Mouse (Mus musculus): ENCODE results near the gene Angel1. TPM values are rescaled to one million over a fixed set of nuclear protein-coding genes. Genes with fewer than 3 reads are reported as not detected.

The Angel1 gene
- total RNA-seq (2018; cell fraction: chromatin; rRNA removed) = 1 to 10 TPM in 23 of 26 experiments, under 1 TPM in 2, not detected in 1; 0.98 to 7.4 (median 3.3) TPM
- 1 to 10 TPM; 1.5 to 4.2 (median 2.3) TPM for total RNA-seq (2018; cell fraction: cytosol; rRNA removed)
- 1 to 10 TPM; 1.6 to 8.4 (median 3.4) TPM for total RNA-seq (2018; cell fraction: nucleus; rRNA removed)
- polyA plus RNA-seq (2018) = 1.6 to 3.8 TPM (median 2.3 TPM) in 3 replicates

DNA sequence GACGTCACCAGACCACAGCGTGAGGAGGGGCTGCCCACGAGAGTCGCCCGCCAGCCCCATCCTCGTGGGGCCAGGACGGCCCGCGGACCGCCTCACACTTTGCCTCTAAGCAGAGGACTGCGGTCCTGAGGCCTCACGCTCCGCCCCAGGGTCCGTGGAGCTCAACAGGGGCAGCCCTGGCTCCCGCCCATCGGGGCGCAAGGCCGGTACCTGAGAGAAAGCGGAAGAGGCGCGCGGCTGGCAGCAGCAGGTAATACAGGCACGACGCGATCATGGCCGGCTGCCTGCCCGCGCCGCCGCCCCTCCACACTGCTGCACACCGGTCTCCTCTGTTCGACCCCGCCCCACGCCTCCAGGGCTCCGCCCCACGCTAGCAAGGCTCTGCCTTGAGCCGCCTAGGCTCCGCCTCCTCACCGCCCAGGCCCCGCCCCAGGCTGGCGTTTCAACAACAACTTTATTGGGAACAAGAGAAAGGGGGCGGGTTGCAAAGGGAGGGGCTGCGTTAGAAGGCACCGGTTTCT, at the start of gene Angel1:
Gene Angel1 (minus strand): TSS at position 341 of the 521 bp plus-strand sequence.
- H3K79me2 ChIP-seq (ENCODE audit: inconsistent target) = no peaks in the 10 kb centered on the region
- H3K27ac ChIP-seq = no peak within 1 kb of the TSS
- peak within 1 kb of the TSS; percentile 31 for H3K4me3 ChIP-seq (ENCODE audit: inconsistent target)
- 3% methylated on average over 41 of the region's 44 CpGs for WGBS (ENCODE audit: missing documents)
- no peaks in the 10 kb centered on the region for H3K36me3 ChIP-seq (ENCODE audit: inconsistent target)

DNA sequence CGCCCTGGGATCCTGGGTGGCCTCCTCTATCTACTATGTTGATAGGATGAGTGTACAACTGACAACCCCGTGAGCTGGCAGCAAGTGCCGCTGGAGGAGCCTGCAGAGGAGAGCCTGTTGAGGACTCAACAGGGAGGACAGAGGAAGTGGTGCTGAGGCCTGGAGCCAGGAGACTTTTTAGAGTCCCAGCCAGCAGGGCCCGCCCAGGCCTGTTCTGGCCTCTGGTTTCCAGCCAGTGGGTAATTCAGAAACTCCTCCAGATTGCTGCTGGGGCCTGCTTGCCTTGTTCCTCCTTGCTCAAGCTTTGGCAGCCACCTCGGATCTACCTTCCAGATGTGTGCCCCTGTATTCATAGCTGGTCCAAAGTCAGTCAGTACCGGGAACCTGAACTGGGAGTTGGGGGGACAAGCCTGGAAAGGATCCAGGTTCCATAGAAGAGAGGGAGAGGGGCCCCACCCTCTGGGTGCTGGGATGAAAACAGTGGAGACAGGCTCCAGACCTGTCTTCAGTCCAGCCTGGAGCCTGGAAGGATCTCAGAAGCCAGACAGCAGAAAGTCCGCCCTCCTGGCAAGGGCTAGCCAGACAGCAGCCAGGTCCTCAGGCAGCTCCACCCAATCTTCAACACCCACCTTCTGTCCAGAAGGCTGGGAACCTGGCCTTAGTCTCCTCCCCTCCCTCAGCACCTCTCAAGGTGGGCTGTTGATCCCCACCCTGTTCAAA, 49.5 kb upstream of the Angel1 start:
- H3K79me2 ChIP-seq (ENCODE audit: inconsistent target) = no peaks in the 10 kb centered on the region
- H3K36me3 ChIP-seq (ENCODE audit: inconsistent target) = no peaks in the 10 kb centered on the region
- 85% methylated on average over 7 of the region's 7 CpGs for WGBS (ENCODE audit: missing documents)
- no peak overlapping the region for H3K27ac ChIP-seq
- no peak overlapping the region for H3K4me3 ChIP-seq (ENCODE audit: inconsistent target)

DNA sequence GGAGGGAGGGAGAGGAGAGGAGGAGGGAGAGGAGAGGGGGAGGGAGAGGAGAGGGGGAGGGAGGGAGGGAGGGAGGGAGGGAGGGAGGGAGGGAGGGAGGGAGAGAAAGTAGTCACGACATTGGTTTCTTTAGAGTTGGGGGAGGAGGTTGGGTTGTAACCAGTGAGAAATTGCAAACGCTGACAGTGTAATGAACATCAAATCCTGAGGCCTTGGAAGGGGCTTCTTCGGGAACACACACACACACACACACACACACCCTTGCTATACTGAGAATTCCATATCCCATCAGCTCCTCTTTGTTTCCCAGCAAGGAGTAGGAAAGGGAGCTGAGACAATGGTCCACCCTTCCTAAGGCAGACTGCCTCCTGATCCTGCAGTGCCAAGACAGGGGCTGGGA, 46.3 kb upstream of the Angel1 start:
- Histone ChIP-seq H3K27ac (no peak overlapping the region), H3K4me3 (ENCODE audit: inconsistent target) (no peak overlapping the region), H3K79me2 (ENCODE audit: inconsistent target) (no peaks in the 10 kb centered on the region), H3K36me3 (ENCODE audit: inconsistent target) (no peaks in the 10 kb centered on the region)
- 73% methylated on average over 2 of the region's 3 CpGs for WGBS (ENCODE audit: missing documents)

DNA sequence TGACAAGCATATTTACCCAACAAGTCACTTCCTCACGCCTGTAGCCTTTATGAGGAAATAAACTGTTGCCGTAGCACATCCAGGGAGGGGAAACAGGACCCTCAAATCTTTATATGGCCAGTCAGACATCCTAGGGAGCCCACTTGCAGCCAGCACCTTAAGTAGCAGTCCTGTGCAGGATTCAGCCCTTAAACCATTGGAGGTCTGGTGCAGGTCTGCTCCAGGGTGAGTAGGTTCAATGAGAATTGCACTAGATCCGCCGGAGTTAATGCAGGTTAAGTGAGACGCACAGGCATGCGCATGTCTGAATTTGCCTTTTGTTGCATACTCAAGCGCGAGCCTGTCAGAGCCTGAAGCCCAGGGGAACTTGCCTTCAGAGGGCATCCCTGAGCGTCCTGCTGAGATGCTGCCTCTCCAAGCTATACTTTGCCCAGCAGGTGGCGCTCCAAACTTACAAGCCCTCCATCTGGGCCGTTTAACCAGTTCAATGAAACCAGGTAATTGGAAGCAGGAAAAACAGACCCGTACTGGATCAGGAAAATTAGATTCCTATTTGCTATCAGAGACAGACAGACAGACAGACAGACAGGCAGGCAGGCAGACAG, 45.7 kb upstream of the Angel1 start:
- Histone ChIP-seq H3K4me3 (ENCODE audit: inconsistent target) (no peak overlapping the region), H3K79me2 (ENCODE audit: inconsistent target) (no peaks in the 10 kb centered on the region), H3K36me3 (ENCODE audit: inconsistent target) (no peaks in the 10 kb centered on the region), H3K27ac (no peak overlapping the region)
- WGBS (ENCODE audit: missing documents) = 8% methylated on average over 12 of the region's 12 CpGs

DNA sequence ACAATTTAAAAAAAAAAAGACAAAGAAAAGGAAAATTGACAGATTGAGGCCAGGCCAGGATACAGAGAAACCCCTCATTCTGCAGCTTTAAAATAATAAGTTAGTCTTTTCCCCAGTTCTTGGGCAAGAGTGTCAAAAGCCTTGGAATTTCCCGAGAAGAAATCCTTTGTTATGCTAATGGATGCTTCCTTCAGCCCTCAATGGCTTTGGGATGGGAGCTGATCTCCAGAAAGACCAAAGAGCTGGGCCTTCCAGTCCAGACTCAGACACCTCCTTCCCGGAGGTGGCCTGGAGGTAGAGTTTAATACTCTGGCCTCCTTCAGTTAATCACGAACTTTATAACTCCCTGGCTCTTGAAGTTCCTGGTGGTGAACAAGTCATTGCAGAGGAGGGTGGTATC, 44.7 kb upstream of the Angel1 start:
- Histone ChIP-seq H3K79me2 (ENCODE audit: inconsistent target) (no peaks in the 10 kb centered on the region), H3K36me3 (ENCODE audit: inconsistent target) (no peaks in the 10 kb centered on the region), H3K4me3 (ENCODE audit: inconsistent target) (no peak overlapping the region), H3K27ac (no peak overlapping the region)
- 82% methylated on average over 3 of the region's 3 CpGs for WGBS (ENCODE audit: missing documents)

DNA sequence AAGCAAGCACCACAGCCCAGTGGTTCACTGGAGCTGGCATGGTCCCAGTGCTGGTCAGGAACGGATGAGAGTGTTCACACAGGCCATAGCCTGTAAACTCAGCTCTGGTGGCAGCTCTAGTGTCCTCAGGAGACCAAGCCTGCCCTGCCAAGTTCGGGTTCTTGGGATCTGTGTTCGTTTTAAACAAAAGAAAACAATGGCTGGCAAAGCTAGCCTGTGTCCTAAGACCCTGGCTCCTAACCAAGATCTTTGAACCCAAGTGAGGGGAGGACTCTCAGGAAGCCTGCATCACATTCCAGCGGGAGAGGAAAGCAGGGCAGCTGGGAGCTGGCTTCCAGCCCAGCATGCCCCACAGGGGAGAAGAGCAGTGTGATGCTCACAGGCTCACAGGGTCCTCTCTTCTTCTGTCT, 44.0 kb upstream of the Angel1 start:
- 86% methylated on average over 4 of the region's 4 CpGs for WGBS (ENCODE audit: missing documents)
- no peaks in the 10 kb centered on the region for H3K79me2 ChIP-seq (ENCODE audit: inconsistent target)
- H3K4me3 ChIP-seq (ENCODE audit: inconsistent target) = no peak overlapping the region
- H3K36me3 ChIP-seq (ENCODE audit: inconsistent target) = no peaks in the 10 kb centered on the region
- H3K27ac ChIP-seq = no peak overlapping the region

DNA sequence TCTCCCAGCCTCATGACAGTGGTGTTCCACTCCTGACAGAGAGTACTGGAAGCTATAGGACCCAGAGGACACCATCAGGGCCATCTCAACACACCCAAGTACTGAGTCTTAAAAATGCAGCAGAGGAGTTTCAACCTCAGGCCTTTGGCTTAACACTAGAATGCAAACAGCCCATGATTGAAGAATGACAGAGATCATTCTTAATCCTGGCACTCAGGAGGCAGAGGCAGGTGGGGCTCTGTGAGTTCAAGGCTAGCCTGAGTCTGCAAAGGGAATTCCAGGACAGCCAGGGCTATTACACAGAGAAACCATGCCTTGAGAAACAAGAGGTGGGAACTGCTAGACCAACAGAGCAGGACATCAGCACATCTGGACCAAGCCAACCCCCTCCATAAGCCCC, 43.6 kb upstream of the Angel1 start:
- H3K4me3 ChIP-seq (ENCODE audit: inconsistent target) = no peak overlapping the region
- H3K27ac ChIP-seq = no peak overlapping the region
- no peaks in the 10 kb centered on the region for H3K79me2 ChIP-seq (ENCODE audit: inconsistent target)
- no peaks in the 10 kb centered on the region for H3K36me3 ChIP-seq (ENCODE audit: inconsistent target)

DNA sequence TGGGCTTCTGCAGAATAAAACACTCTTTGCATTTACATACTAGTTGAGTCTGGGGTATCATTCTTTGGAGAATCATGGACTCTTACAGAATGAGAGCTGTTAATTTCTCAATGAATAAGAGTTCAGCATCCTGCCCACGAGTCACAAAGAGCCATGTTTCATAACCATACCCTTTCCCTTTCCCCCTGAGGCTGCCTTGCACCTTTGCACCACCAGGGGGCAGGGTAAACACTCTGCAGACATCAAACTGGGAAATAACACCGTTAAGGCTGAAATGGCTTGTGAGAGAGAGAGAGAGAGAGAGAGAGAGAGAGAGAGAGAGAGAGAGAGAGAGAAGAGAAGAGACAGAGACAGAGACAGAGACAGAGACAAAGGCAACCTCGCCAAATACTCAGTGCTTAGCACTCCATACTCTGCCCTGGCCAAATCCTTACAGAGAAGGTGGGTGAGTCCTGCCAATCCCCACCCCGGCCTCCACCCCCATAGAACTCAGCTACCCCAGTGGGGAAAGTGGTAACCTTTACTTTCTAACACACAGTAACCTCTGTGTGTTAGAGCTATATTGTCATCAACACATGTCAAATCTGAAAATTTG, 42.8 kb upstream of the Angel1 start:
- Histone ChIP-seq H3K79me2 (ENCODE audit: inconsistent target) (no peaks in the 10 kb centered on the region), H3K36me3 (ENCODE audit: inconsistent target) (no peaks in the 10 kb centered on the region), H3K27ac (no peak overlapping the region), H3K4me3 (ENCODE audit: inconsistent target) (no peak overlapping the region)
- WGBS (ENCODE audit: missing documents) = 52% methylated on average over 4 of the region's 4 CpGs

DNA sequence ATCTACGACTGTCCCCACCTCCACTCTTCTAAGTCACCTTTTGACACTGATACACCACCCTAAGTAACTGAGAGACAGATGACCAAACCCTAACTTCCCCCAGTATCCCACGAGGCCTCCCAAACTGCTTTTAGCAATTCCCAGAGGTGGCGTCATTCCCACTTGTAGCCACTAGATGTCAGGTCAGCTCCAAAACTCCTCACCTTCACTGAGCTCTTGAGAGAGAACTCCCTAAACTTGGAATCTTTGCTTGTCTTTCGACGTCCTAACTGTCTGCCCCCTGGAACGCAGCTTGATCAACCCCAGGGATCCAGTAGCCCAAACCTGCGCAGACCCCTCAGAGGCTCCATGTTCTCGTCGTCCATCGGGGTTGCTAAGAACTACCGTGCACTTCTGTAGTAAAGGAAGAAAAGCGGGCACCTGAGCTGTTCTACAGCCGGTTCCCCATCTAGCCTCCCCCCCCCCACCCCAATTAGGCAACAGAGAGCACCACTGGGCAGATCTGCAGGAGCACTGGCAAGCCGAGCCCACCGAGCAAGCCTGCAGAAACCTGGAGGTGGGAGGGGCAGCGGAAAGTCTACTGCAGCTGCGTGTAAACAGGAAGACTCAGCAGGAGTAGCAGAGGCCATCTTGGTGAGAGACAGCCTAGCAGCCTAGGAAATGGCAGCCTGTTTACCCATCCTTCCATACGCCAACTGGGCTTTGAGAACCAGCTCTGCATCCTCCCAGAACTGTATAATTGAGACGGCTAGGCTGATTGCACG, 41.8 kb upstream of the Angel1 start:
- no peaks in the 10 kb centered on the region for H3K79me2 ChIP-seq (ENCODE audit: inconsistent target)
- H3K27ac ChIP-seq = no peak overlapping the region
- WGBS (ENCODE audit: missing documents) = 56% methylated on average over 20 of the region's 20 CpGs
- no peaks in the 10 kb centered on the region for H3K36me3 ChIP-seq (ENCODE audit: inconsistent target)
- H3K4me3 ChIP-seq (ENCODE audit: inconsistent target) = no peak overlapping the region

DNA sequence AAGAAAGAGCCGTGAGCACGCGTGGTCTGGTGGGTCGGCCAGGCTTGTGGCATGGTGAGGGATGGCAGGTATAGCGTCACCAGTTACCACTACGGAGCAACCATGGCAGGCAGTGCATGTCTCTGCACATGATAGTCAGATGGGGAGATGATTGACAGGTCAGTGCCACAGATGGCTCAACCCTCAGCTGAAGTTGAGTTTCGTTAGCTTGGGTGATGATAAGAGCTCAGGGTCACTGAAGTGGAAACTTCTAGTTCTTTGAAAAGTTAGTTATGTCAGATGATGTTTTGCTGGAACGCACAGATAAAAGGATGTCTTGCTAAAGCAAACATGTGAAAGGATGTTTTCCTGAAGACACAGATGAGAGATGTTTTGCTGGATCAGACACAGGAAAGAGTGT, 40.2 kb upstream of the Angel1 start:
- Histone ChIP-seq H3K4me3 (ENCODE audit: inconsistent target) (no peak overlapping the region), H3K79me2 (ENCODE audit: inconsistent target) (no peaks in the 10 kb centered on the region), H3K36me3 (ENCODE audit: inconsistent target) (no peaks in the 10 kb centered on the region), H3K27ac (no peak overlapping the region)
- 90% methylated on average over 8 of the region's 8 CpGs for WGBS (ENCODE audit: missing documents)

DNA sequence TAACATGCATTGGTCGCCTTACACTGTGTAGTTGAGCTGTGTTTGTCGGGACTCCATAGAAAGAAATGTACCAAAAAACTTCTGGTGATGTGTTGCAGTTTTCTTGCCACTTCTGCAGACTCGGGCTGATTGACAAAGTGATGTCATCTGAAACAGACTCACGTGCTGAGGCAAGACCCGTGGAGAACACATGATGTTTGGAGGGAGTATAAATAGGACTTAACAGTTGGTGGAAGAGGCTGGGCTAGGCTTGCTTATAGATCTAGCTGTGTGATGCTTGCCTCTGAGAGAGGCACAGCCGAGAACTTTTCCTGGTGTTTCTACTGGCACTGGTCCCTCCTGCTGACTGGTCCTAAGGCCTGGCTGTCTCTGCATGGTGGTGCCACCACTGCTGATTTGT, 37.8 kb upstream of the Angel1 start:
- H3K36me3 ChIP-seq (ENCODE audit: inconsistent target) = no peaks in the 10 kb centered on the region
- no peak overlapping the region for H3K27ac ChIP-seq
- no peaks in the 10 kb centered on the region for H3K79me2 ChIP-seq (ENCODE audit: inconsistent target)
- 72% methylated on average over 6 of the region's 6 CpGs for WGBS (ENCODE audit: missing documents)
- no peak overlapping the region for H3K4me3 ChIP-seq (ENCODE audit: inconsistent target)

DNA sequence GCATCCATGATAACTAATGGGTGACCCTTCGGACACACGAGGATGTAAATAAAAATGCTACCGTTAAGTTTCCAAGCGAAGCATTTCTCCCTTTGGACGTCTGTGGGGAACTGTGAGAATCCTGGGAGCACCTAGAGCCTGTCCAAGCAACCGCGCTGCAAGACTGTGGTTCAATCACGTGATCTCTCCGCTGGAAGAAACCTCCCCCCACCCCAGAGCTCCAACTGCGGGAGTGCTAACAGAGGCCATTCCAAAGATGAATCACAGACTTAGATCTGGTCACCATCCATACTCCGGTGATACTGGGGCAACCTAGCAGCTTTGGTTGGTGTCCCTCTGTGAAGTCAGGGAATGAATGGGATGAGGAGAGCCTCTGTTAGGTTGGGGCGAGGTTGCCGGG, 34.8 kb upstream of the Angel1 start:
- Histone ChIP-seq H3K36me3 (ENCODE audit: inconsistent target) (no peaks in the 10 kb centered on the region), H3K4me3 (ENCODE audit: inconsistent target) (no peak overlapping the region), H3K27ac (no peak overlapping the region), H3K79me2 (ENCODE audit: inconsistent target) (no peaks in the 10 kb centered on the region)
- WGBS (ENCODE audit: missing documents) = 78% methylated on average over 13 of the region's 13 CpGs

DNA sequence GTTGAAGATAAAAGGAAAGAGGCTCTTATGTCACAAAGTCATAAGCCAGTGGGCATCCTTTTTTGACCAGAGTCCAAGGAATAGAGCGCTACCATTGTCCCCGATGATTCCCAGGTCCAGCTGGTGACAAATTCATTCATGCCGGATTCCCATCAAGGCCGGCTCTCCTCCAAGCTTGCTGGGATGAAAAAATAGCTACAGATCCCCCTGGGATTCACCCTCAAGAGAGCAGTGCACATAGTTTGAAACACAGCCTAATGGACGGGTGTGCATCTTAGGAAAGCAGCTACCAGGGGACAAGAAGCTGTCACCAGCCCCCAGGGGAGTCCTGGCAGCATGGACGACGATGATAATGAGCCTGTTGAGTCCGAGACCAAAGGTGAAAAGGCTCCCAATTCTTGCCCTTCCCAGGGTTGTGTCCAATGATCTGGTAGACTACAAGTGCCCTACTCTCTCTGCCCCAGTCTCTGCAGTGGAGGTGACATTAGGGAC, 8.1 kb upstream of the Angel1 start, which contains the start of gene Lrrc74a:
Gene Lrrc74a (plus strand): TSS at position 51 of the 492 bp plus-strand sequence.
- Histone ChIP-seq H3K27ac (no peak within 1 kb of the TSS), H3K36me3 (ENCODE audit: inconsistent target) (no peaks in the 10 kb centered on the region), H3K4me3 (ENCODE audit: inconsistent target) (no peak within 1 kb of the TSS), H3K79me2 (ENCODE audit: inconsistent target) (no peaks in the 10 kb centered on the region)
- 90% methylated on average over 8 of the region's 8 CpGs for WGBS (ENCODE audit: missing documents)

DNA sequence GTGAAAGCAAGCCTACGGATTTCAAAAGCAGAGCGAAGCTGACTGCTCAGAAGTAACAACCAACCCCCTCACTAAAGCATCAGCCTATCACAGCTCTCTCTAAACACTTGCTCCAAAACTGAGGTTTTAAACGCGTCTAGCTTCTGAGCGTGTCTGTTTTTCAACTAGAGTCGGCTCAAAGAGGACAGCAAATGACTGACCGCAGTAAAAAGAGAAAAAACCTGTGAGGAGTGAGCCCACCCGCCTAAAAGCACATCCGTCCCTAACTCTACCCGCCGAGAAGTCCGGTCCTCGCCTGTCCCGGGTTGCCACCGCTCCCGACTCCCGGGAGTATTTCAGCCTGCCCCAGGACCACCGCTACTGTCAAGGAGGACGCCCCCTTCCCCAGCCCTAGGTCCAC, 554 bp downstream of the Angel1 start:
- H3K27ac ChIP-seq = no peak overlapping the region
- WGBS (ENCODE audit: missing documents) = 3% methylated on average over 19 of the region's 19 CpGs
- H3K79me2 ChIP-seq (ENCODE audit: inconsistent target) = no peaks in the 10 kb centered on the region
- peak overlapping the region; percentile 31 for H3K4me3 ChIP-seq (ENCODE audit: inconsistent target)
- H3K36me3 ChIP-seq (ENCODE audit: inconsistent target) = no peaks in the 10 kb centered on the region
